Mouse (Mus musculus): ENCODE measurements at regions not wholly inside any gene's neighbourhood (a gene's known extent, or its start where the extent isn't known, plus 50 kb on each side); places are given as distances from the start of the nearest gene placed in this dataset.

DNA sequence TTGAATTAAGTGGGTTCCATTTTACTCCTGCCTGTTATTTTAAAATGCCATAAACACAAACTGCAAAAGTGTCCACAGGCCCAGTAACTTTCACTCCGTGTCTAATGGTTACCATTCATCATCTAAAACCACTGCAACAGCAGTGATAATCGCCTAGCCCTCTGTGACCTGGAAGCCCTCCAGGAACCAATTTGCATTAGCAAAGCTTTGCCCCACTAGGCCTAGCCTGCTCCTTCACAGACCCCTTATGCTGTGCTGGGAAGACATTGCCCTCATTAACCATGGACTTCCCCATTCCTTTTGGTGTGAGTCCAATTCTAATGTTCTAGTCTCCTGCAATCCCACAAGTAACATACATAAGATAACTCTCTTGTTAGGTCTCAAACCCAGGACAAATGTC is 277.3 kb upstream of the Prkd1 start:
- DNase-seq: no peak

DNA sequence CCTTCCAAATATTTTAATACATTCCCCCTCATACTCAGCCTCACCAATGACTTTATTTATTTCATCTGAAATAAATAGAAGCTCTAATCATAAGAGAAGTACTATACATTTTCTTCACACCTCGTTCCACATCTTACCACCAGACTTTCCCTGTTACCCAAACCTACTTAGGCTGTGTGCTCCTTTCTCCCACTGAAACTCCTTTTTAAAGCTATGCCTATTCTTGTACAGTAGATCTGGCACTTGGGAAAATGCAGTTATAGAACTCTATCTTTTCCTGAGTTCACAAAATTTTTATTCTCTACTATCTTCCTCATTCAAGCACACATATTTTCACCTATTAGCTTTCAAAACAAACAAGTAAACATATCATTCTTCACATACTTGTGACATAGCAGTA is 272.8 kb upstream of the Prkd1 start:
- no peak for DNase-seq

DNA sequence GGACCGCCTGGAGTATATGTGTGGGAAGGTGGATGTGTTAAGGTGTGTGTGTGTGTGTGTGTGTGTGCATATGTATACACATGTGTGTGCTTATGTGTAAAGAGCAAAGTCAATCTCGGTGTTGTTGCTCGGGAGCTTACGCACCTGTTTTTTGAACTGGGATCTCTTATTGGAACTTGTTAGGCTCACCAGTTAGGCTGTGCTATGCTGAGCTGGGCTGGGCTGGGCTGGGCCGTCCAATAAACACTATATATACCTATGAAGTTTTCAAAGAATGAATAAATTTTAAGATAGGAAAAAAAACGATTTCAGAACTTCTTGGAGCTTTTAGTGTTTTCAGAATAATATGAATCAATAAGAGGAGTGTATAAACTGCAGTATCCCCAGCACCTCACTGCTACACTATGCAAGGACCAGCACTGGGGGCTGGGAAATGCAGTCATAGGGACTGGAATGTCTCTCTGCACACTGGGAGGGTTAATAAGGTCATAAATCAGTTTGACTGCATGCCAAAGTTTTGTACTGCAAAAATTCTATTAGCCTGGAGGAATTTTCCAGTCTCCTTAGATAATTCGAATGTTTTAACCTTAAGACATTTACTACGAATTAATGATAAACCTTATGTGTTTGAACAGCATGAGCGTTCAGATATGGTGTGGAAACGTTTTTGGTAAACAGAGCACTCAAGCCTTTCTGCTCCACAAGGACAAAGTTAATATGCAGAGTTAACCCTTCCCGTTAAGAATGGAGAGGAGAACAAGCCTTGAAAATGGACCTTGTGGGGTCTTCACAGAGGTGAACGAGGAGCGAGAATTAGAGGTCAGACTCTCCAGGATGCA is 250.9 kb upstream of the Prkd1 start:
- DNase-seq: no peak

DNA sequence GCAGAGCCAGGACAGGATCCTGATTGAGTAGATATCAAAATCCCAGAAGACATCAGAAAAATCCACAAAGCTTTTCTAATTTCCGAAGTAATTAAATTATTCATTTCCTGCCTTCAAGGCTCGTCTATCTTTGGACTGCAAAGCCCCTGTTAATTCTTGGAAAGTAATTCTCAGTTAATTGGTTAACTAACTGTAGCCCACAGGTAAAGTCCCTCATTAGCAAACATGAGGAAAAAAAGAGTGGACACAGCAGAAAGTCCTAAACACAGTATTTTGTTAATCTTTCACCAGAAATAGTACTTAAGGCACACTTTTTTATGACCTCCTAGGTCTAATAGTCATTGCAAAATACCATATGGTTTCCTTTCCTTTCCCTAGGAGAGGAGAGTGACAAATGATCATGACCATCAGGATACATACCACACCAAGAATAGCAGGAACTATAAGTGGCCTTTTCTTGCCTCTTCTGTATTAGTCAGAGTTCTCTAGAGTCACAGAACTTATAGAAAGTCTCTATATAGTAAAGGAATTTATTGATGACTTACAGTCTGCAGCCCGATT is 248.8 kb upstream of the Prkd1 start:
- DNase-seq: no peak

- no peak for DNase-seq
Measured at GRCm38 (mm10) chr12:50893604-50894003, 244.7 kb upstream of the Prkd1 start.

DNA sequence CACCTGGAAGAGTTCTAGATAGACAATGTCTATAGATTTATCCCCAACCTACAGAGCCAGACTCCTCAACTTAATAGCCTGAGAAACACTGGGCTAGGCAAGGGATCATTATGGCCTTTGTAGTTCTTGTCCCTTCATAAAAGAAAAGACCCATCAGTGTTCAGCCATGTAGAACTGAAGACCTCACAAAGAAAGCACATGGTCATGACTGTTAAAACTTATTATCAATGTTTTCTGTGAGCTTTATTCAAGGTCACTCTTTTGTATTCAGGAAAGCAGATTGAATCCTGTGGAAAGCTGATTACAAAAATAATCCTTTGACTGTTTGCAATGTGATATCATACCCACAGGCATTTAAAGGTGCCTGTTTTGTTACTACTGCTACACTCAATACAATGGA is 226.9 kb upstream of the Prkd1 start:
- DNase-seq: no peak

DNA sequence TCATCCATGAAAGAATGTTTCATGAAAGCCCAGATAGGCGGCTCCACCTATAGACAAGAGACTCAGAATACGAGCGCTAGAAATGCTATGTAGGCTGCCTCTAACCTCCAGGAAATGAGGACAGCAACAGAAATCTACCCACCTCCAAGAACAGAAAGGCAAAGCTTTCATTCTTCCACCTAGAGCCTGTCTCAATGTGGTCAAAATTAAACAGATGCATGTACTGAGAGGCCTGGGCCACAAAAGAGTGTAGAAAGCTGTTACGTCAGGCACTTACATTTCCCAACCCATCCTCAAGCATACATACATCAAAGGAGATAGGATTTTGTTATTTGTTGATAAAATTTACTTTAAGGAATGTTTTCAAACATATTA is 225.1 kb upstream of the Prkd1 start:
- DNase-seq: no peak

GRCm38 (mm10) chr12:50873390-50874023 is 224.6 kb upstream of the Prkd1 start:
- no peak for DNase-seq

DNA sequence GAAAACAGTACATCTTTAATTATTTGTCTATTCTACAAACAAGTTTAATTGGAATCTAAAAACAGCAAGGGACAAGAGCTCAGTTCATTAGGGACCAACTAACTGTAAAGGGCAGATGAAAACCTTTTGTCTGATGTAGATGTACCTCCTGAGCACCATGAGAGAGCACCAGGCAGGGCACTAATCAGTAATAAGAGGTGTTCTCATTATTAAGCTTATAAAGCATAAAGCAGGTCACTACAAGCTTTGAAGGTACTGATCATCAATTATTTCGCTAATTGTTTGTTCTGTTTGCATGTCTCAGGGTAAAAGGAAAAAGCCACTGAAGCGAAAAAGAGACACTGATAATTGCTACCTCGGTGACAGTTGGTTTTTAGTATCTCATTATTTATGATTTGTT is 202.7 kb upstream of the Prkd1 start:
- no peak for DNase-seq

DNA sequence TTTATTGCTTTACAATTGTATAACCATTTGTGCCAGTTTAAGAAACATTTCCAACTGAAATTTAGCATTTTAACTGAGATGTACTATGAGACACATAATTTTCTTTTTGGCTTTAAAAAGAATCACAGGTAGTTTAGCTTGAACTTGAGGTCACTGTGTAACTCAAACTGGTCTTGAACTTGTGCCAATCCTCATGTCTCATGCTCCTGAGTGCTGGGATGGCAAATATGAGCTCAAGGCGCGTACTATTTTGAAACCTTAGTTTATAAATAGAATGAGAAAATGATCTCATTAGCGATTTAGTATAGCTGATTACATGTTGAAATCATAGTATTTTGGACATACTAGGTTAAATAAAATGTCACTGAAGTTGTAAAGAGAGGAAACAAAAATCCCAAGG is 199.1 kb upstream of the Prkd1 start:
- DNase-seq: no peak

- no peak for DNase-seq
Measured at GRCm38 (mm10) chr12:50842744-50843143, 193.8 kb upstream of the Prkd1 start.

- no peak for DNase-seq
Measured at GRCm38 (mm10) chr12:50839391-50839790, 190.5 kb upstream of the Prkd1 start.

GRCm38 (mm10) chr12:50808731-50809281 is 159.9 kb upstream of the Prkd1 start:
- DNase-seq: no peak

DNA sequence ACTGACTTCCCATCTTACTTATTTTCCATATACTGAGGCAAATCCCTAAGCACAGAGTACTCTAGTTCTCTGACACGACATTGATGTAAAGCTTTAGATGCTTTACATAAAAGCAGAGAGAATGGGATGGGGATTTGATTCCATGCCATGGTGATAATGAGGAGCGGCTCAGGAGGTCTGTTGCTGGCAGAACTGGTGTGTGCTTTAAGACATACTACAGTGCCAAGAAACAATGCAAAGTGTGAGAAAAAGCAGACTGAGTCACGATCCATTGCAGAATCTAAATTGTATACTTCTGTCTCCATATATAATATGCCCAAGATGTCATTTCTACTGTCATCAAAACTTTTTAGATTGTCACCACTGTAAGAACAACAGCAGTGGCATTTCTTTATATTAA is 155.5 kb upstream of the Prkd1 start:
- no peak for DNase-seq

DNA sequence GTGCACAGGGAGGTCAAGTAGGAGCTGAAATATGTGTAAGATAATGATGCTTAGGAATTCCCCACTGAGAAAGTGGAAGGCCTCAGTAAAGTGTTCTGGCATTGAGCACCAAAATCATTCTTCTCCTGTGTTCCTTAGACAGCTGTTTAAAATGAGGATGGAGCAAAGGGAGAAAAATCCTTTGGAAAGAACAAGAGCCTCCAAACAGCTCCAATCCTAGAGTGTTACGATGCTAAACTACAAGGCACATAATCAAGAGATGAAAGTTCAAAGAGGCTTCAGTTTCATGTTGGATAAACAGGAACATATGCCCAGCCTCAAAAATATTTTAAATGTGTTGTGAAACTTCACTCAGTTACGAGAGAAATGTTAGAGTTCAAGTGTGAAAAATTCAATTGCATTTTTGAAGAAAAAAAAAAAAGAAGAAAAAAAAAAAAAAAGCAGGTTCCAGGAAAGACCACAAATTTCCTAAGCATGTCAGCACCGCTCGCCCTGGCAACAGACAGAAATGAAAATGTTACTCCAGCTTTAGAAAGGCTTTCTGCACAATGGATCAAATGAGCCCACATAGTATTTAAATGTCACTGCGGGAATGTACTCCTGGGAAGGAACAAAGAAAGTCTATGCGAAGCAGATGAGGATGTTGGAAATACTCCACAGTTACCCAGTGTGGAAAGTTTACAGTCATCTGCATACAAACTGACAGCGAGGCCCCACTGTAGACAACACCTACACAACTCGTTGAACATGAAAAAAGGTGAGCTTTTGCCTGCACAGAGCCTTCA is 116.5 kb upstream of the Prkd1 start:
- DNase-seq: no peak

DNA sequence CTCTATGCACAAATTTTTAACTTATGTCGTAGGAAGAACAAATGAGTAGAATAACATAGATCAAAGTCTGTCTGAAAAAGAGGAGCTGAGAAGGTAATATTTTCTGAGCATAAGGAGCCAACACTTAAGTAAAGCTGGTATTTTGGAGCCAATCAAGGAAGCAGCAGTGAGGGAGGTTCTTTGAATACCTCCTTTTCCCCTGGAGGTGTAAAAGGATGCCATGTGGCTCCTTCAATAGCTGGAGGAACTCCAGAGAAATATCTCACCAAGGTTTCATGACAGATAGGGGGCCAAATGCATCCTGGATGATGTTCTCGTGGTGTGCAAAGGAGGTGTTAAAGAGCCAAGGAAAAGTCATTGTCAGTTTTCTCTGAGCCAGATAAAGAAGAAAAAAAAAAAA is 115.6 kb upstream of the Prkd1 start:
- no peak for DNase-seq

- DNase-seq: no peak
Measured at GRCm38 (mm10) chr12:50734135-50734534, 85.2 kb upstream of the Prkd1 start.

- no peak for DNase-seq
Measured at GRCm38 (mm10) chr12:50712615-50713014, 63.7 kb upstream of the Prkd1 start.

DNA sequence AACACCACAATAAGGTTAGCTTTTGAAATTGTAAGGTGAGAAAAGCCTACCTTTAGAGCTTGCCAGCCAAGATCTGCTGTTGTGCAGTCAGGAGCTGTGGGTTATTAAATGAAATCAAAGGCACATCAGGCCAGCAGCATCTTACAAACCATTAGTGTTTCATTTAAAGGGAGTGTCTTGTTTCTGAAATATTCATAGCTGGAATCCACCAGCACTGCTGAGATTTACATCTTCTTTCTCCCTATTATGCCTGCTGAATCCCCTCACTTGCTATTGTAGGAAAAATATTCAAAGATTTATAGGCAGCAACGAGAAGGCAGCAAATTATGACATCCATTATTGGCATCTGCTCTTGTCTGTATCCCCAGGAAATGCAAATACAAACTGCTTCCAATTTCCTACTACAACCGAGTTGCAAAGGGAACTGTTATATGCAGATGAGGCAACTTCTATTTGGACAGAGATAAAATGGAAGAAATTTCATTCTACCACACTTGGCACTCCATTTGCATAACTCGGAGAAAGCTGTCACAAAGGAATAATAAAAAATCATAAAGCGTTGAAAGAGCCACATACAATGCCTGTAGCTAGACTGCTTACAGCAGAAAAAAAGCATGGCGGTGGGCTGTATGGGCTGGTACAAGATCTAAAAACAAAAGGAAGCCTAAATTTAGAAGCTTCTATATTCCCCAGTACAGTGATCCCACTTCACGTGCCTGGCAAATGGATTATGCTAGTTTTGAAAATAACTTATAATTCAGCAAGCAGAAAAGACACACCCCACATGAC is 60.3 kb upstream of the Prkd1 start:
- DNase-seq: no peak

DNA sequence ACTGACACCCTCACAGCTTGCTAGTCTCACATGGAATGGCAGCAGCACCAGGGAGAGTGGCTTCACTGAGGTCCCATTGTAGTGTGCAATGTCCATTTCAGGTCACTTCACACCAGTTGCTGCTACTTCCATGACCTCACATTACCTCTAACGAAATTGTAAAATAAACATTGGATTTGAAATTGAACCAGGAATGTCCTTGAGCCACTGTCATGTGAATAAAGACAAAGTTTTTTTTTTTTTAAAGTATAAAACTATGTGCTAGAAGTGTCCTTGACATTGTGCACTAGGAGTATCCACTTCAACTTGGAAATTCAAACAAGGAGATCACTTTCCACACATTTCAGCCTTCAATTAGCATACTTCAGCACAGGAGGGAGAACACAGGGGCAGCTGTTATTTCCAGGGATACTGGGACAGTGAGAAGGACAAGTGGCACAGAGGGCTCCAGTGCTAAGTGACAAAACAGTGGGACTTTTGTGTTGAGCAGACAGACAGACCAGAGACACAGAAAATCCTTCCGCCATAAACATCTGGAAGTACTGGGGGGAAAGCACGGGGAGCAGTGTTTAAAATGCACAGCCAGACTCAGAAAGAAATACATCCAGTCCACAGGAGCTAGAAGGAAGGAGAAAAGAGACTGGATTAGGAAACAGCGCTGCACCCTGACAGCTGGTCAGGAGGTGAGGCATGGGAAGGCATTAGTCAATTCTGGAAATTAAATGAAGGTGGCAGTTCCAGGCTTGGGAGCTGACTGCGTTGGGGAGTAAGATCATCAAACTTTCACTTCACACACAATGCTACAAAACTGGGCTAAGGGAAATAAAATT is 49.9 kb upstream of the Prkd1 start:
- no peak for DNase-seq
